Mouse (Mus musculus) mouse trophoblast stem cell (cell line): ENCODE data around the gene Cfap36.

ENCODE experiments used
- in situ Hi-C, 2 experiments: fragments of 300-500 bp; cut with MseI, MboI; formaldehyde crosslinking; loops; 2 replicates in 1 of 2; 3 replicates in 1 of 2; pipeline ENCODE4 v1.15.1; 2025

The Cfap36 gene

DNA sequence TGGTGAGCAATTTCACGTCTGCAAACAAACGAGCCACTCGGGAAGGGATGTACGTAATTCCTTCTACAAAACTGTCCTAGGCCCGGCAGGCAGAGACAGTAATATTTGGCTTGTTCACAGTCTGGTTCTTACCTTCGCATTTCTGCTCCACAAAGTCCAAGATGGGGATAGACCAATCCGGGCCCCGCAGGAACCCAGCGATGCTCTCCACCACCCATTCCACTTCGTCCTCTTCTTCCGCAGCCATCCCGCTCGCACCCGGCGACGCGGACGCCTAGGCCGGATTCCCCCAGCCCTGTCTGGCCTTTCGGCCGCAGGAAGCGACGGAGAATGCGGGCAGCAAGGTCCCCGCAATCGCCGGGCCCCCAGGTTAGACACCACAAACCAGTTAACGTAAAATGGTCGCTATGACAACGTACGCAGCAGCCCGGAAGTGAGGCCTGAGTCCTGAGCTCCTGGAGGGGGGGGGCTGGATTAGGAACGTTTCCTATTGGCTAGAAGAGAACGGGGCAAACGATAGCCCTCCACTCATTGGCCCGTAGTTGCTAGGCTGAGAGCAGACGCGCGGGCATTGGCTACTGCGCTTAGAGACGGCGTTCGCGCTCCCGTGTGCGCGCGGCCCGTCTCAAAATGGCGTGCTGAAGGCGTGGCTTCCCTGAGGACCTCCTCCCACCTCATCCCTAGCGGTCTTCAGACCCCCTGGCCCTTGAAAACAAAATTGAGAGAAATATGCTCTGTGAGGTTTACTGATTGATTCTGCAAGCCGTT lies at the start of gene Cfap36:
Gene Cfap36, minus strand, starts transcription at position 527 of the 768 bp plus-strand sequence.
- in situ Hi-C loops: no loop called here

DNA sequence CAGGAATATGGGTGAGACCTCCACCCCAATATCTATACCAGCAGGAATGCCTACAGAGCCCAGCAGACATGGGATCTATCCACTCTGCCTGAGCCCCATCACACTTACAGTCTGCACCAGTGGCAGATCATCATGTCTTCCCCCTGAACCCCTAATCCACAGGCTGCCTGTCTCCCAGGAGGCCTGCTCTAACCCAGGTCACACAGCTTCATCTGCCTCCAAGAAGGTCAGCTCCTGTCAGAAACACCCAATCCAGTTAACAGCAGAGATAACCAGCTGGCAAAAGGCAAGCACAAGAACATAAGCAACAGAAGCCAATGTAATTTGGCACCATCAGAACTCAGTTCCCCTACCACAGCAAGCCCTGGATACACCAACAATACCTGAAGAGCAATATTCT lies 40.1 kb upstream of the Cfap36 start:
- in situ Hi-C loops: no loop called here

DNA sequence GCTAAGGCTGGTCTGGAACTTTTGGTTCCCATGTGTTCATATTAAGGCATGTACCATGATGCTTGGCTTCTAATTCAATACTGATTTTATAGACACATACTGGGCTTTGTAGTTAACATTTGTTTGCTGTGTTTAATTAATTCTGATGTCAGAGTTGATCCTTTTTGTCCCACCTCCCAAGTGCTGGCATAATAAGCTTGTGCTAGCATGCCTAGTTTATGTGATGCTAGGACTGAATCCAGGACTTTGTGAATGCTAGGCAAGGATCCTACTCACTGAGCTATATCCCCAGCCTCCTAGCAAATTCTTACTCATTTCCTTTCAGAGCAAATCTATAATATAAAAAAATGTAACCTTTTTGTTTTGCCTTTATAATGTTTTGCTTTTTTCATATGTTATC lies 38.8 kb upstream of the Cfap36 start:
- in situ Hi-C loops: no loop called here

DNA sequence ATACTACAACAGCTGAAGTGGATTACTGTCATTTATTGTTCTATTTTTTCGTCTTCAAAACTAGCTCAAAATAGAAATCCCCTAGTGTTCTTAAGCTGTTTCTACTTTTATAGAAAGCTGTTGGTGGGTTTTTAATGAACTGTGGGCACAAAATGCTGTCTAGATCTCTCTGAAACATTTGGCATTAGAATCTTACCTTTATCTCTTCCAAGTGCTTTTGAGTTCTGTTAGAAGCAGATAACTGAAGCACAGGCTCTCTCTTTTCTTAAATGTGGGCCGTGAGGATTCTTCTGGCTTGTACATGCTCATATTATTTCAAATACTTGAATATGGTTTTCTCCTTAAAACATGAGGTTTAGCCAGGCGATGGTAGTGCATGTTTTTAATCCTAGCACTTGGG lies 27.5 kb upstream of the Cfap36 start:
- in situ Hi-C loops: loop anchor here in 1 of 2 experiments (25.0 kb wide), 1 partner anchor 213 kb away; no protein-coding TSS in a partner anchor

DNA sequence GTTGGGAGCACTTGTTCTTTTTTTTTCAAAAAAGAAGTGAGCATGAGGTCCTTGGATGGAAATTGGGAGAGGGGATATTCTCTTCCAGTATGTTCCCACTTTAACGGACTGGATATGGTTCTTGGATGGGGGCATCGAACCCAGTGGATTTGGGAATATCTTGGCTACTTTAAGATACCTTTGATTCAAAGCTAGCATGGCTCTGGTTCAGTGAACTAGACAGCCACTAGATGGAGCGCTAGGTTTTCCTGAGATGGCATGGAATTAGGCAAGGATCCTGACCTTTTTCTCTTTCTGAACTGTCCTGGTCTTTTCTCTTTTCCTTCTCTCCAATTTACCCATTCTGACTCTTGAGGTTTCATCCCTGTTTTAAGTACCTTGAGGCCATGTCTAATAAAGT lies 20.6 kb upstream of the Cfap36 start:
- in situ Hi-C loops: loop anchor here in 1 of 2 experiments (25.0 kb wide), 1 partner anchor 219 kb away; no protein-coding TSS in a partner anchor

DNA sequence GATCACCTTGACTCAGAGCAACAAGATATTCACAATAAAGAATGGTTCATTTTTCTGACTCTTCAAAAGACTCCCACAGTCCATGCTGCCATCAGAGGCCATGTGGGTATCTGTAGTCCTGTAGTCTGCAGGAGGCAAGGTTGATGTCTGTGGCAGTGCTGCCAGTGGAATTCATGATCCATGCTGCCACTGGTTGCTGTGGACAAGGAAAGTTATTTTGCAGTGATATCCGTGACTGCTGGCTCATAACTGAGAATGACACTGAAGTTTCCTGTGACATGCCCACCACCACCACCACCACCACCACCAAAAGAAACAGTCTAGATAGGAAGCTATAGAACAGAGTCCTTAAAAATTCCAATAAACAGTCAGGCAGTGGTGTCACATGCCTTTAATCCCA lies 7.4 kb upstream of the Cfap36 start:
- in situ Hi-C loops: loop anchor here in 1 of 2 experiments (25.0 kb wide), 1 partner anchor 233 kb away; no protein-coding TSS in a partner anchor

DNA sequence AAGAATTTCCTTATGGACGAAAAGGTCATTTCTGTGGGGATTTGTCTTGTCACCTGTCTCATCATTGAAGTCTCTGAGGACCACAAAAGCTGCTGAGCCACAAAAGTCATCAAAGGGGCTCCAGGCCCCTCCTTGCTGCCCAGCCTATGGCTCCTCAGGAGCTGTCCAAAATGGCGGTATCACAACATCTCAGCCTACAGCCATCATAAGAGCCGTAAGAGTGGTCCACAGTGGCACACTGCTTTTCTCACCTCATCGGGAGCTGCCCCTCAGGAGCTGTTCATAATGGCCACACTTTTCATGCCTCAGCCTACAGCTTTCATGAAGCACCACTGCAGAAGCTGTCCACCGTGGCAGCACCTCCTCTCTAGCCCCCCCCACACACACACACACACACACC lies 1.2 kb upstream of the Cfap36 start:
- in situ Hi-C loops: no loop called here

DNA sequence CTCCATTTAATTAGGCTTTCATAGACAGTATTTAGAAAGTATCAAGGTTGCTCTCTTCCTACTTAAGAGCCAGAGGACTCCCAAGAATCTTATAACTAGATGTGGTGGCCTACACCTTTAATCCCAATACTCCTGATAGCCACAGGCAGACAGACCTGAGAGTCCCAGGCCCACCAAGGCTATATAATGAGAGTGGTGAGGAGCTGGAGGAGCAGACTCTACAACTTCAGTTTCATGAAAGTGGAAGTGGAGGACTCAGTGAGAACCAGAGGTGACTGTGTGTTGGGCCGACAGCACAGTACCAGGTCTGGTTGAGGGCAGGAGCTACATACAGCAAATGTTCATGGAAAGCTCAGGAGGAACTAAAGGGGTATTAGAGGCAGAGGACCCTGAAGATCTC lies 516 bp upstream of the Cfap36 start:
- in situ Hi-C loops: no loop called here

DNA sequence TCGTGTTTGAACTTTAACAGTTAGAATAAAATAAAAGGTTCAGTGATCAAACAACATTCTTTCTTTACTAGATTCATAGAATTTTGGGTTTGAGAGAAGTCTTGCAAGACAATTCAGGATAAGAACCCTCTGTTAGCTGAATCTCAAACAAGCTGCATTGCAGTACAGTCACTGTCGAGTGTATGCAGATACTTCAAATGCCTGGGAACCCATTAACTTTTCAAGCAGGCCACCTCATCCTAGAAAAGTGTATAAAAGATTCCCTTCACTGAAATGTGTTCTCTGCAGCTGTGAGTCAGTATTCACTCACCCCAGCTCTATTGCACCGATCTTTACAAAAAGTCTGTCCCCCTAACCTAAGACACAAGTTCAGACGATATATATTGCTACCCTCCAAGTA lies 1.2 kb downstream of the Cfap36 start:
- in situ Hi-C loops: no loop called here

DNA sequence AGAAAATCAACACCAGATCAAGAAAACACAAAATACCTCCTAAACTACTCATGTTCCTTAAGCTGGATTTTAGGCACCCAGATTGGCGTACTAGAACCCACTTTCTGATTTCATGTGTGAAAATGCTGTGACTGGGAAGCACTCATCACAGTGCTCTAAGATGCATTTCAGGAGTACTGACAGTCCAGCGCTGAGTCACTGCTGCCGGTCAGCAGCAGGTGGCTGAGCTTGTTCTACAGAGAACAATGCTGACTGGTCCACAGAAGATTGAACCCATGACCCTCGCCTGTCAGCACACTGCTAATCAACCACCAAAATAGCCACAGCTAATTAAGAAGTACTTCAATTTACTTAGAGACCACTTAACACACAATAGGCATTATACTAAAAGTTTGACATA lies 5.2 kb downstream of the Cfap36 start:
- in situ Hi-C loops: no loop called here

DNA sequence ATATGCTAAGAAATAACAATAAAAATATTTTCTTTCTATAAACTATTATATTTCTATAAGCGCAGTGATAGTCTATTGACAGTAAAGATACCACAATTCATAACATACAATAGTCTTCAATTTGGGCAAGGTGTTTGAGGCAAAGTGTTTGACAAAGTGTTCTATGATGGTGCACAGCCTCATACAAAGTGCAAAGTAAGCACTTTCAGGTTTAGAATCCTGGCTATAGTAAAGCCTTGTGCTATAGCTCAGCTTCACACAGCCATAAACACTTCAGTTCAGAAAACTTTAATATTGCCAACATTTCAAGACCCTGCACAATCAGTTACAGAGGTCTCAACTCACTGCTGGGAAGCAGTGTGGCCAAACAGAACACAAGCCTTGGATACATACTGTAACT lies 7.9 kb downstream of the Cfap36 start:
- in situ Hi-C loops: no loop called here

DNA sequence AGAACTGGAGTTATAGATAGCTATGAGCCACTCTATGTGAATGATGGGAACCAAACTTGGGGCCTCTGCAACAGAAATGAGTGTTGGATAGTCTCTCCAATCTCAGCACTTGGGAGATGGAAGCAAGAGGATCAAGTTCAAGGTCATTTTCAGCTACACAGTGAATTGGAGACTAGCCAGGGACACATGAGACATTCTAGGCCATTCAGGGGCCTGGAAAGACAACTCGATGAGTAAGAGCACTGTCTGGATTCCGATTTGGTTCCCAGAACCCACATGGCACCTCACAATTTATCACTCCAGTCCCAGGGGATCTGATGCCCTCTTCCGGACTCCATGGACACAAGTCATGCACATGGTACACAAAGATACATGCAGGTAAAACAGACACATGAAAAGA lies 8.7 kb downstream of the Cfap36 start:
- in situ Hi-C loops: no loop called here

DNA sequence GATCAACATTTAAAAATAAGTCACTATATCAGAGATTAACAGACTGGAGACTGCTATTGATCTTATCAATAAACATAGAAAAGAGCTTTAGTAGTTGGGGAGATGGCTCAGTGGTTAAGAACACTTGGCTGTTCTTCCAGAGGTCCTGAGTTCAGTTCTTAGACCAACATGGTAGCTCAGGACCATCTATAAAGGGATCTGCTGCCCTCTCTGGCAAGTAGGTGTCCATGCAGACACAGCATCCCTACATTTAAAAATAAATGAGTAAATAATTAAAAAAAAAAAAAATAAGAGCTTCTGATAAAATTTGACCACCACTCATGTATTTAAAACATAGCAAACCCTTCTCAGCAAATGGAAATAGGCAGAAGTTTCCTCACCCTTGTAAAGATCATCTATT lies 9.2 kb downstream of the Cfap36 start:
- in situ Hi-C loops: no loop called here

DNA sequence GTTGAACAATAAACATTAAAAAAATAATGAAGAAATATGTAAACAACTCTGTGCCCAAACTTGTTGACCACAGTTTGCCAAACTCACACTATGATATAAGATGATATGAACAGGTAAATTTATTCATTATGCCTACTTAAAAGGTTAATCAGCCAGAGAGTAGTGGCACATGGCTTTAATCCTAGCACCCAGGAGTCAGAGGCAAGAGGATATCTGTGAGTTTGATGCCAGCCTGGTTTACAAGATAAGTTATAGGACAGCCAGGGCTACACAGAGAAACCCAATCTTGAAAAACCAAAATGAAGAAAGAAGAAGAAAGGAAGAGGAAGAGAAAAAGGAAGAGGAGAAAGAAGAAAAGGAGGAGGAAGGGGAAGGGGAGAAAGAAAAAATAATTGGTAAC lies 9.8 kb downstream of the Cfap36 start:
- in situ Hi-C loops: no loop called here

DNA sequence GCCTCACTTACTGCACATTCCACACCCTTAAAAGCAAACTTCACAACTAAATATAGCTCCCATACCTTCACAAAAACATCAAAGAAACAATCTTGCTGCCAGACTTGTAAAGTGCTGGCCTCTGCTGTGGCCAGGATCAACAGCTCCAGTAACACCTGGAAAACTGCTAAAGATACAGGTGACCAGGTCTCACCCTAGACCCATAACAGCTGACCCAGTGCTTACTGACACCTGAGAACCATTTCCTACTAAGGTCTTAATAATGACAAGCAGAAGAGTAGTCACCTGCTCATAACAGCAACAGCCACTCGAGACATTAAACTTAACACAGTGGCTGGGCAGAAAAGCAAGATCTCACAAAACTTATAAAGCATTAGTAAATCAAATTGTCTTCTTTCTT lies 13.6 kb downstream of the Cfap36 start:
- in situ Hi-C loops: no loop called here

DNA sequence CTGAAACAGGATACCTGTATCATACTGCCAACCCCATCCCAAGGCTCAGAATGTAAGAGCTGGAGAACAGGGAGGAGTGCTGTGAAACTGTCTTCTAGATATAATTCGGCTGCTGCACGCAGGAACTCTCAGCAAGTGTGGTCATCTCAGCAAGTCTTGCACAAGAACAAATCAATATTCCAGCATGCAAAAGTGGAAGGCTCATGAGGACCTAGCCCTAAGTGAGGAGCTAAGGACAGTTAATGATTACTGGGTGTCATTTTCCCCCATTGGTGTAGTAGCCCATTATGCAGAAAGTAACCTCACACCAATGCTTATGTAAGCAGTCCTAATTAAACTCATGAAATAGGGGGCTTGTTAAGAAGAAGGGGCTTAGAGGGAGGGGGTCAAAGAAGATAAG lies 18.3 kb downstream of the Cfap36 start:
- in situ Hi-C loops: no loop called here

DNA sequence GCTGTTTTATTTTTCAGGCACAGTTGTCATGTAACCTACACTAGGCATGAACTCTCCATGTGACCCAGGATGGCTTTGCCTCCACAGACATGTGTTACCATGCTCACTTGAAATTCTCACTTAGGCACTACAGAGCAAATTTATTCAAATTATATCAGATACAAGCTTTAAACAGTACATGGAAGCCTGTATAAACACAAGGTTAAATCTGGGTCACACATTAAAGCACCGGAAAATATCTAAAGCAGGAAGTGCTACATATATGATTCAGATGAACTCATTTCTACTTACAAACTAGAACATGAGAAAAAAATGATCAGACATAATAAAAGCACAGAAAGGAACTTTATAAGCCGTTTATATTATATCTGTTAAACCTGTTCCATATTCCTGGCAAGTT lies 22.5 kb downstream of the Cfap36 start:
- in situ Hi-C loops: no loop called here

DNA sequence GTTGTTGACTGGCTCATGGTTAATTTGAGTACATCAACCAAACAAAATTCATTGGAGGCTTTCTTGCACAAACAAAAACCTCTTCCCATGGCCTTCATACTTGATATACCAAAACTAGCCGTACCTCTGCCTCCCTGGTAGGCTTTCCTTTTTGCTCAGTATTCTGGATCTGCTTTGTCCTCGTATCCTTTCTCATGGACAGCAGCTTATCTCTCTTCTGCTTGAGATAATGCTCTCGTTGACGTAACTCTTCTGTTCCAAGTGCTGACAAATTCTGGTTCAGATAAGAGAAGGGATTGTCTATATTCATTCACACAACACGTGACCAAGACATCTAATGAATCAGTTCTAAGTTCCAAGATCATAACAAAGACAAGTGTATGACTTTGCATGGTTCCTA lies 24.9 kb downstream of the Cfap36 start:
- in situ Hi-C loops: no loop called here

DNA sequence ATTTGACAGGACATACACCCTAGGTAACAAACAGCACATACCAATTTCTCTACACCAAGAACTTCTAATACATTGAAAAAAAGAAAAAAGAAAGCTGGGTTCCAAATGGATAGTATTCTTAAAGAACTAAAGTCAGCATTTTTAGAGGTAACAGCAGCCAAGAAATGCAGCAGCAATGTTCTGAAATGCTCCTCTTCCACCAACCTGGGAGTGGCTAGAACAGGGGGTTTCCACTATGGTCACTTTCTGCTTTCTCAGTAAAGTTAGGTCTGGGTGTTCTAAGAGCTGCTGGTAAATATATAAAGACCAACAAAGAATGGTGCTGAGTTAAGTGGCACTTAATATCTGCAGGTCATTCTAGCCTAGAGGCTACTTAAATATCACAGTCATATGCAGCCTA lies 28.2 kb downstream of the Cfap36 start:
- in situ Hi-C loops: no loop called here

DNA sequence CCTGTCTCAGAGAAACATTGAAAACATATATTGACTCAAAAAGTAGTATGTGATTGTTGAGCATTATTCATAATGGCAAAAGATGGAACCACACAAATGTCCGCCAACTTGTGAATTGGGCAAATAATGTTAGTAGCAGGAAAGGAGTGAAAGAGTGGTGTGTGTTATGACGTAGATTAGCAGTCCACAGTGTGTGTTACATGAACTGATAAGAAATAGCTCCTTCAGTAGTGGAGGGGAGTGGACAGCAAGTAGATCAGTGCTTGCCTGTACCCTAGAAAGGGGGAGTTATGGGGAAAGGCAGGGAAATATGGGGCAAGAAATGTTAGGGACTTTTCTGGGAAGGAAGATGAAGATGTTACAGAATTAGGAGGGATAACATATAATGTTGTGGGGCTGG lies 31.0 kb downstream of the Cfap36 start:
- in situ Hi-C loops: no loop called here

DNA sequence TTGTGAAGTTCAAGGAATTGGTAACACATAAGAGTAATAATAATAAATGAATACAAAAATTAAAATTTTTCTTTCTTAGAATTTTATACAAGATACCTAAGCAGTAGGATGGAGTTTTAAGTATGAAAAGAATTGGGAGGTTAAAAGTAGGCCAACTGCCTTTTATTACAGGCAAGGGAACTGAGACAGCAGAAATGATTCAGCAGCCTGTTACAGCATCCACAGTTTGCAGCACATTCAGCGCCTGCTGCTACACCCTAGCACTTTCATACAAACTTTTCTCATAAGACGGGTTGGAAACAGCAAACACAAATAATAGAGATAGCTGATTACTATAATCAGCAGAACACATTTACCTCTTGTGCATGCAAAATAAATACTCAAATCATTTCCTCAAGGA lies 37.4 kb downstream of the Cfap36 start:
- in situ Hi-C loops: no loop called here

DNA sequence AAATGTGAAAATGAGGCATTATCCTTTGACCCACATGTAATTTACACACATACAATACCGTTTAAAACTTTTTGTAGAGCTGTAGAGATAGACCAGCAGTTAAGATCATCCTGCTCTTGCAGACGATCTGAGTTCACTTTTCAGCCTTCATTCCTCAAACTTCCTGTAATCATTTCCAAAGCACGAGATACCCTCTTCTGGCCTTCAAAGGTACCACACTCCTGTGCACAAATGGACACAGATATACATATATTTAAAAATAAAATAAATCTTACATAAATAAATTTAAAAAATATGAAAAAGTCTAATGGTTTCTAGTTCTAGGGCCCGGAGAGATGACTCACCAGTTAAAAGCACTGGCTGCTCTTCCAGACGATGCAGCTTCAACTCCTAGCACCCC lies 43.6 kb downstream of the Cfap36 start:
- in situ Hi-C loops: no loop called here

DNA sequence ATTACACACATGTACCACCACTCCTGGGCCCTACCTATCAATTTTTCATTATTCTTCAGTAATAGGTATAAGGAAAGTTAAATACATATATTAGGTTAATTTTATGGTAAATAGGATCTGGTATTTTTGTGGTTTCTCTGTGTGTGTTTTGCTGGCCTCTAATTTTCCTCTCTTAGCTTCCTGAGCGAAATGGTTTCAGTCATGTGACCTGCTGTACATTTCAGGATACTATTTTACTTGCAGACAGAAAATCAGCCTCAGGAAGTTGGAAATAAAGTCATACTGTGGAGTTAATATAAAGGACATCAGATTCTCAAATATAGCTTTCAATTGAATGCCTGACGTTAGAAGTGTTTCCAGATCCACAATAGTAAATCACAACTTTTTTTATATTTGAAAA lies 58.2 kb downstream of the Cfap36 start:
- in situ Hi-C loops: no loop called here

DNA sequence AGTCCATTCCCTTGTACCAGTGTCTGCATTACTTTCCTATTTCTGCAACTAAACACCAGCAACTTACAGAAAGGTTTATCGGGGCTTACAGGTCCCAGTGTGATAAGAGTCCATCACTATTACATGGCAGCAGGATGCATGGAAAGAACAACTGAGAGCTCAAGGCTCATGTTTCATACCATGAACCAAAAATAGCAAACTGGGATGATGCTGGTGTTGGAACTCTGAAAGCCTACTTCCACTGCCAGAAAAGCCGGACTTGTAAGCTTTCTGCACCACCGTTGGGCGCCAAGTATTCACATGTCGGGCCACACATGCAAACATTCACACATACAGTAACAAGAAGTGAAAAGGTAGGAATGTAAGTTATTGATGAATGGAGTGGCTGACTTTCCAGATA lies 65.5 kb downstream of the Cfap36 start:
- in situ Hi-C loops: no loop called here
